Mouse (Mus musculus): ENCODE measurements at regions not wholly inside any gene's neighbourhood (a gene's known extent, or its start where the extent isn't known, plus 50 kb on each side); places are given as distances from the start of the nearest gene placed in this dataset.
A peak's percentile ranks its signal among the peaks of the same experiment; 100 is the strongest.

DNA sequence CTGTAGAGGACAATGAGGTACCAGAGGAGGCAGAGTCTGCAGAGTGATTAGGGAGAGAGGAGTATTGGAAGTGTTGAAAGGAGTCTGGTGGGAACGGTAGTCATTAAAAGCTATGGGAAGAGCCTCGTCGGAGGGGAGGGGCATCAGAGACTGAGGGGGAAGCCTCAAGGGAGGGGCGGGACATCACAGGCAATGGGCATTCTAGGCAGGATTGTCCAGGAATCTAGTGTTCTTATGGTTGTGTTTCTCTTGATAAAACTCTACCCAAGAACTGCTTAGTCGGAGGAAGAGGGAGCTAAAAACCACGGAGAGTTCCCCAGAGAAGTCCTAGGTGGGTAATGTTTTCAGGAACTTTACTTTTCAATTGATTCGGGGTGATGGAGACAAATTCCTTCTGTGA lies 90.2 kb downstream of the Sec23ip start:
- no peak for DNase-seq

DNA sequence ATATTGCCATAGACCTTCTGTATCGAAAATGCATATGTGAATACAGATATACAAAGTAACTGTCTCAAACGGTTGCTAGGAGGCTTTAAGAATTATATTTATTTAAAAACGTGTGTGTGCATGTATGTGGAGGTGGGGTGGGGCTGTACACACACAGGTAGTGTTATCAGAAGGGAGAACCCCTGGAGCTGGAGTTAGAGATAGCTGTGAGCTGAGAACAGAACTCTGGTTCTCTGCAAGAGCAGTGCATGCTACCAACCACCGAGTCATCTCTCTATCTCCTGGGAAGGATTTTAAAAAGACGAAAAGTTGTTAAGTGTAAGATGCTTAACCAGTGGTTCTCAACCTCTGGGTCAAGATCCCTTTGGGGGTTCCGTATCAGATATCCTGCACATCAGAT lies 91.7 kb downstream of the Sec23ip start:
- no peak for DNase-seq

DNA sequence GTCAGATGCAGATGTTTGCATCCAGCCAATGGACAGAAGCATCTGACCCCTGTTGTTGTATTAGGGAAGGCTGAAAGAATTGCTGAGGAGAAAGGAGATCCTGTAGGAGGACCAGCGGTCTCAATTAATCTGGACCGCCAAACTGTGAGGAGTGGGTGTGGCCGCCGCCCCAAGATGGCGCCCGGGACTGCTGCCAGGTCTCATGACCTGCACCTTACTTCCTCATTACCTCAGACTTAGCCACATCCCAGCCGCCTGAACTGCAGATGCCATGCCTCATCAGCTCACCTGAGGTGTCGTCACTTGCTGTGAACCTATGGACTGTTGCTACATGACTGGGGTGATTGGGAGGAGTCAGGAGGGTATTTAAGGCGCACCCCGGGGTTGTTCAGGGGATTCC lies 97.8 kb downstream of the Sec23ip start:
- no peak for DNase-seq

DNA sequence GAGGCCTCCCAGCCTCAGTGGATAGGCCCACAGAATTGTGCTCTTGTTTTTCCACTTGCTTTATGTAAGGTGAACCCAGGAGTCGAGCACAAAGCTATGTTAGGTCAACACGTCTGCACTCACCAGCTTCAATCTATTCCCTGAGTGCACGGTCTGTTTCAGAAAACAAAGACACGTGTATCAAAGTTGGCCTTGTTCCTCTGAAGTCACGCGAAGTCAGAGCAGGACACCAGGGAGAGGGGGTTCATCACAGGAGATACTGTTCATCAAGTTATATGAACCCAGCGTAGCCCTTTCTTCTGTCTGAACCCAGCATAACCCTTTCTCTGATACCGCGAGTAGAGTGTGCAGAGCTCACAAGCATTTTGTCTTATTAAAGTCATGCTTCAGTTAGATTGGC lies 98.8 kb downstream of the Sec23ip start:
- DNase-seq, result no peak

DNA sequence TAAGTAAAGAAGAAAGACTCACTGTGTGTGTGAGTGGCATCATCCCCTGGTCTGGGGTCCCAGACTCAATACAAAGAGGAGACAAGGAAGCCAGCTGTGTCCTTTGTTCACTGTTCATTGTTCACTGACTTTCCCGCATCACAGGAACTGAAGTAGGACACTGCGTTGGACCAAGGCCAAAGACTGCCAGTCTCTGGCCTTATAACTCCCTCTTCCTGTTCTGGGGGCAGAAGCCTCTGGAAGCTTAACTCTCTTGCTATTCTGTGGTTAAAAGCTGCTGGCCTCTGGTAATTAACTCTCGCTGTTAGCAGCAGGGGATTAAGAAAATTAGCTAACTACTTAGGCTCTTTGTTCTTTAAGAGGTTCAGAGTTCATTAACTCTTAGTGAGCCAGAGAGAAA lies 104.5 kb downstream of the Sec23ip start:
- DNase-seq, result no peak

DNA sequence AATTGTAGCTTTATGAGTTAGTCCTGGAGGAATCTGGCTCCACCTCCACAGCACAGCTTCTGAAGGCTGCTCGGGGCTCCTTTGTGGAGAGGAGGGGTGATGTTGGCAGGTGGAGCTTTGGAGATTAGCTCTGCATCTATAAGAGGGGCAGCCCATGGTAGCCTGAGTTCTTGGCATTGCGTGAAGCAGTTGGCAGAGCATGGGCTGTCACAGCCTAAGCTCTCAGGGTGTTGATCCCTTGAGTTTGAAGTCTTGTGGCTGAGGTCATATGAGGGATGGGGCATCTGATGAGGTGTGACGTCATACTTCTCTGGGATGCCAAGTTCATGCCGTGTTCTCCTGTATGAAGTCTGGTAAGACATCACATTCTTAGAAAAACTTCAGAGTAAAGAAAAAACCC lies 109.5 kb downstream of the Sec23ip start:
- peak; percentile 72 for DNase-seq

DNA sequence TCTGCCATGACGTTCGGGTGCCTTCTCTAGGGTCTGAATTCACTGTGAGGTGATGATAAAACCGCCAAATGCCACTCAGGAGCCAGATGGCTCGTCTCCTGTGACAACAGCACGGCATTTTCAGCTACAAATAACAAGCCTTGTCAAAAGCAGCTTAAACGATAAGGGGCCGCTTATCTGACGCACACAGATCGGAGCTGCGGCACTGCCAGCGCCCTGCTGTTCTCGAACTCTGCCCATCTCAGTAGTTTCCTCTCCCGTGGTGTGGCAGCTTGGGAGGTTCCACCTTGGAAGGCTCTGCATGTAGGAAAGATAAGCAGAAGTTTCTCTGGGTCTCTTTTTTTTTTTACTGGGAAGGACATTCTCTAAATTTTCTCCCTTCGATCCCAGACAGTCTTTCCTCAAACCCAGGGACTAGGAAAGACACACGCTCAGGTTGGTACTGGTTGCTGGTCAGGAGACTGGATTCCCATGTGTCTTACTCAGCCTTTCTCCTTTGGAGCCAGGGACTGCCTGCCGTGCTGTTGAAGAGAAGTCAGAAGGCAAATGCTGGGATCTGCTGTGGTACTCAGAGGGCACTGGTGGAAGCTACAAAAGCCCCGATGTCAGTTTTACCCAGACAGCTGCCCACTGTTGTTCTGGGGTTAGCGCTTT lies 110.1 kb downstream of the Sec23ip start:
- peak; percentile 87 for DNase-seq

DNA sequence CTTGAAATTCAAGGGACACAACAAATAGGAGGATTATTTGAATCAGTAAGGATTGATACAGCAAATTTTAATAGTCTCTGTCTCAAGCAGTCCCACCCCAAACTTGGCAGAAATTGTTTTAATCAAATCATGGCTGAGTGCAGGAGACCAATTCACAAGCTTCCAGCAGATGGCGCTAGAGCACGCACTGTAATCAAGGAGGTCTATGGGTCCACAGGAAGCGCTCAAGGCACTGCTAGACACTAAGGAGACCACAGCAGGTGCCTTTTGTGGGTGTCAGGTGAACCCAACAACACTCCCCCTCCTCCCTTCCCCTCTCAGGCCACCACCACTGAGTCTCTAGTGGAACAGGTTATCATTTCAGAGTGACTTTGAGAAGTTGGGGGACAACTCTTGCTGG lies 115.4 kb downstream of the Sec23ip start:
- DNase-seq, result peak; percentile 79

DNA sequence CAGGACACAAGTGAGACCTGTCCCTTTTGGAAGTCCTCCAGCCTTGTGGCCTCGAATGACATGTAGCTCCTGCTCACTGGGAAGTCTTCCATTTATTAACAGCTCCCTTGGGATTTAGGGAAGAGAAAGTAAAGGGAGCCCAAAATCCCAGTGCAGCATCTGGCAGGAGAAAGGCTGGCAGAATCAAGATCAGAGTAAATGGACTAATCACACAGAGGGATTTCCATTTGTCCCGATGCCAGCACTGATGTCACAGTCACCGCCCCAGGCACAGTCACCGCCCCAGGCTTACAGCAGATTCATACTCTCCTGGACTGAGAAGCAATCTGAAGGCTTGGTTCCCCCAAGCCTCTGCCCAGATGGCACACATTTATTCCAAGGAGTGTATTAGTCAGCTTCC lies 116.0 kb downstream of the Sec23ip start:
- DNase-seq, result no peak

DNA sequence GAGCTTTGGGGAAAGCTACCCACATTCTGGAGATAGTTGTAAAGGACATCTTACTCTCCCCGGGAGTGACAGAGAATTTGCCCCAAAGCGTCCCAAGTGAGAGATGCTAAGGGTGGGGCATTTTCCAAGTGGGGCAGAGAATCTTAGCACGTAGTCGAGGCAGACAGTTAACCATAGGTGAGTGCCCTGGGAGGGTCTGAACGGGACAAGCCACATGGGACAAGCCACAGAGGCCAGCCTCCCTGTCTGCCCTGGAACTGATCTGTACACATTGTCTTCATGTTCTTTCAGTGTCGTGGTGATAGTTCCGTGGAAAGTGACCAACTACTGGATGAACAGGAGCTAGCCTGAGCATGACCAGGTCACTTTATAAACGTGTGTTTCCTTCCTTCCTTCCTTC lies 116.6 kb downstream of the Sec23ip start:
- DNase-seq, result no peak

DNA sequence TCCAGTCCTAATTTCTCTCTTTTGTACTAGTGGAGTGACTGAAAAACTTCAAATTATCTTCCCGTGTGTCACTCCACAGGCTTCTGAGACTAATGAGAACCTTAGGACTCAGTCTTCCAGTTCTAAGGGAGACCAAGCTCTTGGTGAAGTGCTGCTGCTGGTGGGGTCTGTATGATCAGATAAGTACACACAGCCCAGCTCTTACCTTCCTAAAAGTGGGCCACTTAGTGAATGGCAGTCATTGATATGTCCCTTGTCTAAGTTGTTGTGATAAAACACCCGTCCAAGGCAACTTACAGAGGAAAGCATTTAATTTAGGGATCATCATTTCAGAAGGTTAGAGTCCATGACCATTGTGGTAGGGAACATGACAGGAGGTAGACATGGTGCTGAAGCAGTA lies 124.1 kb downstream of the Sec23ip start:
- no peak for DNase-seq

DNA sequence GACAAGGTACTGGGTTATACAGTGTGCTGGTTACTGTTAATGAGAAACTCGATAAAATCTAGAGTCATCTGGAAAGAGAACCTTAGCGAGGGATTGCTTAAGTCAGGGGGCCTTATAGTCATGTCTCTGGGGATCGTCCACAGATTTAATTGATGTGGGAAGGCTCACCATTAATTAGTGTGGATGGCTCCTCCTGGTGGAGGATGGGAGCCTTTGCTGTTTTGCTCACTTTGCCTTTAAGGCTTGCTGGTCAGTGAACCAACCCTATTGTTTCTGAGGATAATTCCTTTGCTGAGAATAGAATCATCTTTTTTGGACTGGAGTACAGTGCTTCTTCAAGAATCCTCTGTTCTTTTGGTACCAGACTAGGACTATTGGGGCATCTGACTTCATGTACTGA lies 139.3 kb downstream of the Sec23ip start:
- DNase-seq, result no peak

DNA sequence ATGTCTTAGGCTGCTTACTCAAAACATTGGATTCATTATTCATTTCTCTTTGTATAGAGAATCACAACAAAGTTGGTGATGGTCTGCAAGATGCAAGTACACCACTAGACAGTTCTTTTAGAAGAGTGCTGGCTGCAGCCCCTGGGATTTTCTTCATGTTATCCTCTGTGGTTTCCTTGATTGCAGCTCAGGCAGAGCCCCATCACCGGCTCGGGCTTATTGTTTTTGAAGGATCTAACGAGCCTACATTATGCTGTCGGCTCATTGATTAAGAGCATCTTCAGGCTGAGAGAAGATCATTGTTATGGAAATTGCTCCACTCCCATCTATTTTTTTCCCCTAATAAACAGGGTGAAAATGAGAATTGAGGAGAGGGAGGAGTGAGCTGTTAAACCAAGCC lies 140.8 kb downstream of the Sec23ip start:
- DNase-seq, result no peak

DNA sequence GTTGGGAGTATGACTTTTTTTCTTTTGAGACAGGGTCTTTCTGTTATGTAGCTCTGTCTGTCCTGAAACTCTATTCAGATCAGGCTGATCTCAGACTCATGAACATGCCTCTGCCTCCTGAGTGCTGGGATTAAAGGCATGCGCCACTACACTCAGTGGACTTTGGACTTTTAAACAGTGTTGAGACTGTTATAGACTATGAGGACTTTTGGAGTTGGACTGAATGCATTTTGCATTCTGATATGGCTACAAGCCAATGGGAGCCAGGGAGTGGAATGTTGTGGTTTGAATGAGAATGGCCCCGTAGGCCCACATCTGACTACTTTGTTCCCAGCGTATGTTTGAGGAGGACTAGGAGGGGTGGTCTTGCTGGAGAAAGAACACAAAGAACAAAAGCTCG lies 165.4 kb downstream of the Sec23ip start:
- no peak for DNase-seq

DNA sequence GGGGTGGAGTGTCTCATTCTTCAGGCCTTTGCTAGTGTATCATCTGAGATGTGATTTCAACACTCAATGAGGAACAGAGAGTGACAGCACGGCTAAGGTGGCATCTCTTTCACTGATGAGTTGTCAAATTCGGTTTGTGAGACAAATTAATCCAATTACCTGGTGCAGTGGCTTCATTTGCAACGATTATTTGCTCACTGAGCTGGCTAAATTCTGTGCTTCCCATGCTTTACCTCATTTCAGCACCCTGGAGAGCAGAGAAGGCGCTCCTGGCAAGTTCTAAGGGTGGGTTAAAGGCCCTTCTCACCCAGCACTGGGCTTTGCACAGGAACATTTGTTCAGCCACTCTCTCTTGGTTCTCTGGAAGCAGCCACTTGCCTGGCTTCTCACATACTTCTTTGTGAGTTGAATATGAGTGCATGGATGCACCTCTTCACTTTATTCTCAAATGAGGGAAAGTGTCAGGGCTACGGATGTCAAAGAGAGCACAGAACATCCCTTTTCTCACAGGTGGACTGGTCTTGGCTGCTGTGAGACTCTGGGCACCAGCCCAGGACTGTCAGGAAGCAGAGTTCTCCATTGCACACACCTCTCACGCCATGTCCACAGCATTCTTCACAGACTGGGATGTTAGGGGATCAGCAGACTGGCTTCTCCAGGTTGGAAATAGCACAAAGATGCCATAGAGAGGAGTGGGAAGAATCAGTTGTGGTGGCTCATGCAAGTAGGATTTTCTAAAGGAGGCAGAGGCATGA lies 193.4 kb downstream of the Sec23ip start:
- peak; percentile 8 for DNase-seq

DNA sequence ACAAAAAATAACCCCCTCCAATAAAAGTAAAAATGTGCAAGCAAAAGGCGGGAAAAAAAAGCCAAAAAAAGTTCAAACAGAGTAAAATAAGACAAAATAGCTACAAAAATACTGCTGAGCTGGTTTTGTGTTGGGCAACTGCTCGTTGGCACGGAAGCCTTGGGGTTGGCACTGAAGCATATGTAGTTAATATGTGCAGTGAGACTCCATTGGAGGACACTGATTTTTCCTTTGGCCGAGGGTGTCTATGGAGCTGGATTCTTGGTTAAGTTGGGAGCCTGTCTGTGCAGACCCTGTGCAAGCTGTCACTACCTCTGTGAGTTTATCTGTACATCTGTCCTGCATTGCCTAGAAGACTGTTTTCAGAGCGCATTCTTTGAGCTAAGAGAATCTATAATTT lies 215.8 kb downstream of the Sec23ip start:
- no peak for DNase-seq

DNA sequence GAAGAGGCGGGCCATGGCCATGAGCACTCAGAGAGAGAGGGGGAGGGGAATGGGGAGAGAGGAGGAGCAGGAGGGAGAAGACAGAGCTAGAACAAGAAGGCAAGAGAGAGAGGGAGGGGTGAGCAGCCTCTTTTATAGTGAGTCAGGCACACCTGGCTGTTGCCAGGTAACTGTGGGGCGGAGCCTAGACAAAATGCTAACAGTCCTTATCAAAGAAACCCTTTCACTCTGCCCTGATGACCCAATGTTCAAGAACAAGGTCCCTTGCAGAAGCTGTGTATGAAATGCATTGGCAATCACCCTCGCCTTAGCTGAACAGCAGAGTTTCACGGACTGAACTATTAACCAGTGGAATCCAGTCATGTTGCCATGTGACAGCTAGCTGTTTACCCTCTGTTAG lies 235.2 kb downstream of the Sec23ip start:
- DNase-seq, result no peak

DNA sequence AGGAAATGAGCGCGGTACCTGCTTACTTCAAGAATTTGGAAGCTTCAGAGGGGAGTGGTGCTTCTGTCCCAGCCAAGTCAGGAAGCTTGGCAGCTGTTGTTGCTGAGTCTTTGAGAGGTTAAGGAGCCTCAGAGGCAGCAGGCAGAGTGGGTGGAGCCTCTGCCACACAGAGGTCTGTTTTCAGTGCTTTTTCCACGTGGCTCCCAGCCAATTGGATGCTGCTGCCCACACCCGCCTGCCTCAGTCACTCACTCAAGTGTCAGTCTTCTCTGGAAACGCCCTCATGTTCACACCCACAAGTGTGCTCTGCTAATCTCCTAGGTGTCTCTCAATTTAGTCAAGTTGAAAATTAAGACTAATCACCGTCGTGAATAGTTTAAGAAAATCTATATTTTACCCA lies 236.1 kb downstream of the Sec23ip start:
- DNase-seq, result no peak

DNA sequence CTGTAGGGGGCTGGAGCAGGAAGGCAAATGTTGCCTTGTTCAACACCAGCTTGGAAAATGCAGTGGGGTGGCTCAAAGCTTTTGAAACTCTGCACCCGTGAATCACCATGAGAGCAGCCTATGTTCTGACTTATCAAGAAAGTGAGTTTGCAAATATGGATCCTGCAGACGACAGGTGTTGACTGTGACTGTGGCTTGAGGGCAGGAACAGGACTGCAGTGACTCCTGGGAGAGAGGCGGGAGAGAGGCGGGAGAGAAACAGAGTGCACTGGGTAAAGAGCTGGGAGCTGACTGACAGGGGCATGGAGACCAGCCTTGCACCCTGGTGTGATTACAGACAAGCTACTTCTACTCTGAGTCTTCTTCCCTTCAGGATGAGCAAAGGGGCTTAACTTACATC lies 254.0 kb downstream of the Sec23ip start:
- DNase-seq, result no peak

DNA sequence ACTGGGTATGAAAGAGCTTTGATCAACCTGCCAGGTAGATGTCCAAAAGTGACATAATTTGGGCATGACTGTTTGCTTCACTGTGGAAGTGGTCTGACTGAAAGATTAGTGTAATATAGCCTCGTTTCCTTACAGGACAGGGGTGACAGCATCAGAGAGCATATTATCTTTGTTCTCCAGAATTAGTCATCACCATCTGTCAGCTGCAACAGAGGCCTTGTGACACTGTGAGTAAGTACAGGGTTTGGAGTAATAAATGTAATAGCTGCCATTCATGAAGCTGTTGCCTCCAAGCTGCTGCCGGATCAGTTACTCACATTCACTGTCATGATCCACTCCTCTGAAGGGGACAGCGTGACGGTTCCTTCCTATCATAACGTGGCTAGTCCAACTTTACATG lies 254.4 kb upstream of the Plpp4 start:
- DNase-seq, result no peak

DNA sequence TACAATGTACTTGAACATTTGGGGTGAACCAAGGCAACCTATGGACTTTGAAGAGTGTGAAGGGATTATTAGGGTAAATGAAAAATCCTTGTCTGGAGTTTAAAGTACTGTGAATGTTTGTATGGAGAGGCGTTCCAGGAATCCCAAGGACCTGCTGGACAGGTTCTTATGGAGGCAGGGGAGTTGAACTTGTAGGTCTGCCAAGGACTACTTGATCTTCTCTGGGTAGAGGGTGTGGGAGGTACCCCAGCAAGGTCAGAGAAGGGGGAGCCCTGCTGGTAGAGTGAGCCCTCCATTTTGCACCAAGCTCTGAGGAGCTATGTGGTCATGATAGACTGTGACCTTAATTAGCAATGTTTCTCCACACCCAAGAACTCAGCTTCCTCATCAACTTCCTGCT lies 253.7 kb upstream of the Plpp4 start:
- DNase-seq, result no peak

DNA sequence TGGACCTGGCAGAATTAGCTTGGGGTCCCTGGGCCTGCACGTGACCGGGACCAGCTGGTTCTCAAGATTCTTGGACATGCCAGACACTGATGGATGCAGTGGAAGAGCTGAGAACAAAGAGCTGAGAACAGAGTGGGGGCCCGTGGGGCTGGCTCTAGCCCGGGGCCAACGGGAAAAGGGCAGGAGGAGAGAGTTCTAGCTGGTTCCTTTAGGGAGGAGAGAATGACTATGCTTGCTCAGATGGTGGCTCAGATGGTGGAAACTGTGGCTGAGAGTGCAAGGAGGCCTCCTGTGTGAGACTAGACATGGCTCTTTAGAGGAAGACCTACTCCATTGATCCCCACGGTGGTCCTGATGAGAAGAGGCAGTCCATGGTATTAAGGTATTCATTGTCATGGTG lies 240.5 kb upstream of the Plpp4 start:
- DNase-seq, result no peak

DNA sequence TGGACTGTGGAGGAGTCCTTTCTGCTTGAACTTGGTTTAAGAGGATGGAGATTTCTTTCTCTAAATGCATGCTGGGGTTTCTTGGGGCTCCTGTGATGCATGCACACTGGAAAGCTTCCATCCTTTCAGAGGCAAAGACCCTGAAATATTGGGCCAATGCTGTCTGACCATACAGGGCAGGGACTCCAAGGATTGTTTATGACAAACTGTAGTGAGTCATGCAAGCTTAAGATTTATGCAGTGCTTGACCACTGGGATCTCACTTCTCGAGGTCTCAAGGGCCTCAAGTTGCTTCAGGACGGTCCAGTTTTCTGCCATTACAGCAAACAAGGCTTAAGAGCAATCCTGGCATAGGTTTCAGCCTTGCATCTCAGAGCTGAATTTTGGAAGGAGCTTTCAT lies 229.7 kb upstream of the Plpp4 start:
- no peak for DNase-seq

DNA sequence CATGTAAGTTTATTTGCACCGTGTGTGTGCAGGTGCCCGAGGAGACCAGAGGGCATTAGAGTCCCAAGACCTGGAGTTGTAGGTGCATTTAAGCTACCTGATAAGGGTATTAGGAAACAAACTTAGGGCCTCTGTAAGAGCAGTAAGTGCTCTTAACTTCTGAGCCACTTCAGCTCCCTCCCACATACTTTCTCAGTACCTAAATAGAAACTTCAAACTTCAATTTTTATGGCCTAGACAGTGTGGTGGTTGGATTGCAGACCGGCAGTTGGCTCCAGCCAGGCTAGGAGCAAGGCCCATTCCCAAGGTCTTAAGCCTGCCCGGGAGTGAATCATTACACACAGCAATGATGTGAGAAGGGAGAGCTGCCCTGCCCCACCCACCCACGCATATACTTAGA lies 208.8 kb upstream of the Plpp4 start:
- no peak for DNase-seq

DNA sequence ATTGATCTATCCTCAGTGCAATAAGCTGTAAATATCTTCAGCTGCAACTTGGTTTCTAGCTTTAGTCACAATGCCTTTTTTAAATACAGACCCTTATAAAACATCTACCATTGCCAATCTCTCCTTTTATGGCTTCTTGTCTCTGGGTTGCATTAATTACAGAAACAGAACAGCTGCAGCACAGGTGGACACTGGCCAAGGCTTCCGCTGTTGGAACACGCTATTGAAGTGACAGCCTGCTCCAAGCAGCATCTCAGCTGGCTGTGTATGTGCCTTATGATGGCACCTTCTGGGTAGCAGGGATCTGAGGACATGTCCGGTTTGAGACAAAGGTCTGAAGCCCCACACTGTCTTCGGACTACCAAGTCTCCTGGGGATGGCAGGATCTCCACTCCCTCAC lies 207.1 kb upstream of the Plpp4 start:
- DNase-seq, result no peak
